9 mouse cellular contexts compared by ENCODE assay signal in the genomic region with DNA sequence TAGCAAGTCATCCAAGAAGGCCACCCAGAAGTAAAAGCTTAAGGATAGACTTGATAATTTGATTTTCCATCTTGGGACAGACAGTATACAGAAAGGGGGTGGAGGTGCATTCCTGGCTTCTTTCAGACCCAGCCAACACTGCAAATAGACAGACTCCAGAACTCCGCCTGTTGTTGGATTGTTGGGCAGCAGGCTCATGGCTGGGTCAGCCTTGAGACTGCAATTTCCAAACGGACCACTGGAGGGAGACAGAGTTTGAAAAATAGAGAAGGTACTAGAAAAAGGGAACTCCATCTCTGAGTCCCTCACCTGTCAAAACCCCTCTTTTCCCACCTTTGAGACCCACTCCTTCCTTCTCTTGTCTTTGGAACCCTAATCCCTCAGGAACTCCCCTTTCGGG. TPM values are rescaled to one million over a fixed set of nuclear protein-coding genes. Genes with fewer than 3 reads are reported as not detected.
DNase-seq lines count a peak whose midpoint lies in the region; ATAC-seq and TF ChIP-seq lines count a peak whose summit lies in the region.
"Had no signal": no experiment of that assay in that cellular context is flagged by ENCODE, and none has a peak within 500 bp of the region (broad histone marks: within the 10 kb centered on the region; RNA-seq: fewer than 3 reads in every experiment).

No protein-coding gene starts in this region.

- no peaks in the 10 kb centered on the region for H3K27me3 ChIP-seq in hindbrain, postnatal 0 days (ENCODE audit: insufficient read depth, low read length)
- no peaks in the 10 kb centered on the region for H3K27me3 ChIP-seq in lung, postnatal 0 days (replicated peaks; ENCODE audit: insufficient read depth, low read length)

- H3K4me2 ChIP-seq in hindbrain, postnatal 0 days (ENCODE audit: low read depth, low read length): no peak overlapping the region
- no peak overlapping the region for H3K4me2 ChIP-seq in lung, postnatal 0 days (replicated peaks; ENCODE audit: low read depth, low read length)

- H3K9me3 ChIP-seq in hindbrain, postnatal 0 days (ENCODE audit: low read length): no peaks in the 10 kb centered on the region
- no peaks in the 10 kb centered on the region for H3K9me3 ChIP-seq in lung, postnatal 0 days (ENCODE audit: low read length)
- H3K9me3 ChIP-seq: megakaryocyte, embryonic 14.5 days had no signal

- peak; percentile 82 for TF ChIP-seq CTCF in hindbrain, postnatal 0 days (IDR thresholded peaks at IDR 0.05; ENCODE audit: low read depth)
- peak; percentile 81 for TF ChIP-seq CTCF in lung, postnatal 0 days (IDR thresholded peaks at IDR 0.05)

- peak; percentile 67 to 70 for DNase-seq in adrenal gland, adult 18-20 months (ENCODE audit: low spot score in 2 of 2)
- DNase-seq in adrenal gland, adult 8-10 months: no peak
- DNase-seq in urinary bladder, postnatal 14 days (ENCODE audit: low spot score): peak; percentile 65
- no peak for DNase-seq in urinary bladder, adult 2 months (ENCODE audit: low spot score)
- DNase-seq in embryo, embryonic 9.5 days (ENCODE audit: extremely low spot score): peak; percentile 69
- peak; percentile 64 for DNase-seq in hindbrain, postnatal 0 days (ENCODE audit: low spot score)
- DNase-seq in lung, postnatal 0 days (ENCODE audit: low spot score): peak; percentile 33
- DNase-seq in right cerebral cortex, postnatal 14 days: peak; percentile 55

- H3K27ac ChIP-seq in hindbrain, postnatal 0 days: no peak overlapping the region
- no peak overlapping the region for H3K27ac ChIP-seq in lung, postnatal 0 days (ENCODE audit: low read length)

- no peak overlapping the region for H3K4me3 ChIP-seq in hindbrain, postnatal 0 days (ENCODE audit: low read length)
- no peak overlapping the region for H3K4me3 ChIP-seq in lung, postnatal 0 days (ENCODE audit: low read depth, low read length)
- H3K4me3 ChIP-seq: megakaryocyte, embryonic 14.5 days had no signal

- WGBS in hindbrain, postnatal 0 days: 35% methylated on average over 3 of the region's 3 CpGs
- 26% methylated on average over 3 of the region's 3 CpGs for WGBS in lung, postnatal 0 days

- TF ChIP-seq EP300 in lung, postnatal 0 days (IDR thresholded peaks at IDR 0.05): no peak

- 0 out of 2 replicates have a peak, but pooled peaks have one; percentile 46 for ATAC-seq in hindbrain, postnatal 0 days
- no peak for ATAC-seq in lung, postnatal 0 days

- no peak overlapping the region for H3K9ac ChIP-seq in hindbrain, postnatal 0 days (replicated peaks; ENCODE audit: low read length)
- no peak overlapping the region for H3K9ac ChIP-seq in lung, postnatal 0 days (replicated peaks; ENCODE audit: low read depth)

- no peaks in the 10 kb centered on the region for H3K36me3 ChIP-seq in hindbrain, postnatal 0 days (ENCODE audit: insufficient read depth, low read length)
- H3K36me3 ChIP-seq in lung, postnatal 0 days (ENCODE audit: insufficient read depth, low read length): no peaks in the 10 kb centered on the region

- no peaks in the 10 kb centered on the region for H3K4me1 ChIP-seq in hindbrain, postnatal 0 days (ENCODE audit: insufficient read depth, low read length)
- H3K4me1 ChIP-seq in lung, postnatal 0 days (ENCODE audit: insufficient read depth, low read depth, low read length): no peaks in the 10 kb centered on the region
- H3K4me1 ChIP-seq: megakaryocyte, embryonic 14.5 days had no signal

RNA-seq across cellular contexts. Expression of a gene that starts 5.9 kb away (rescaled TPM):
- total RNA-seq in adrenal gland, adult 18-20 months (2021): 10 to 100 TPM; 53.1 to 65.4 TPM
- total RNA-seq in adrenal gland, adult 8-10 months (2022): 10 to 100 TPM; 58.4 to 80.1 (median 64.8) TPM
- 22.2 and 23.2 TPM in 2 replicates for polyA plus RNA-seq in urinary bladder, adult 2 months (2012; rRNA removed)
- 29.4 and 30.1 TPM in 2 replicates for total RNA-seq in hindbrain, postnatal 0 days (2014; rRNA removed)
- polyA plus RNA-seq in hindbrain, postnatal 0 days (2015; fragmentation: Nextera tagmentation; extraction: Ambion mirVana): 15.1 and 15.3 TPM in 2 replicates
- 45.6 and 53.0 TPM in 2 replicates for polyA plus RNA-seq in lung, postnatal 0 days (2015; fragmentation: Nextera tagmentation; extraction: Ambion mirVana)

Comparison
In these comparisons a context has a peak if more than half of its experiments do, and no peak if none do; other contexts are left out.
1. DNase-seq: peak in adrenal gland, adult 18-20 months (2 of 2), urinary bladder, postnatal 14 days (single experiment), embryo, embryonic 9.5 days (single experiment), hindbrain, postnatal 0 days (single experiment), lung, postnatal 0 days (single experiment) and right cerebral cortex, postnatal 14 days (single experiment); none in adrenal gland, adult 8-10 months (single experiment) and urinary bladder, adult 2 months (single experiment).